Mouse (Mus musculus): ENCODE measurements around the gene Pcare. TPM values are rescaled to one million over a fixed set of nuclear protein-coding genes. Genes with fewer than 3 reads are reported as not detected.

The Pcare gene
- polyA plus RNA-seq, 1 experiment from 2014 or later: not detected

- Histone ChIP-seq H3K9ac (peak overlapping the region; percentile 66), H3K36me3 (ENCODE audit: insufficient read depth) (no peaks in the 10 kb centered on the region), H3K27me3 (ENCODE audit: insufficient read depth, low read length) (peaks cover 6% of the 10 kb centered on the region), H3K27ac (ENCODE audit: low read depth) (no peak overlapping the region), H3K4me2 (peak overlapping the region; percentile 85), H3K4me1 (ENCODE audit: insufficient read depth) (no peaks in the 10 kb centered on the region), H3K9me3 (ENCODE audit: low read depth, low read length) (peaks cover 9% of the 10 kb centered on the region; the same call in 1 of the 2 replicates), H3K4me3 (ENCODE audit: low read depth, low read length) (peak overlapping the region; percentile 57)
- WGBS: 2% methylated on average over 29 of the region's 29 CpGs
- TF ChIP-seq CTCF (IDR thresholded peaks at IDR 0.05; ENCODE audit: low read depth): 0 out of 2 replicates have a peak, but pooled peaks have one; percentile 12
- ATAC-seq (ENCODE audit: insufficient read depth) (peak; percentile 85), DNase-seq (no peak)
Observed at GRCm38 (mm10) chr17:71782242-71782698, 29.6 kb upstream of the Pcare start.

GRCm38 (mm10) chr17:71780945-71781344 is 28.3 kb upstream of the Pcare start:
- WGBS: 69% methylated on average over 4 of the region's 4 CpGs
- DNase-seq (no peak), ATAC-seq (ENCODE audit: insufficient read depth) (no peak)
- H3K4me3 ChIP-seq (ENCODE audit: low read depth, low read length): no peak overlapping the region
- H3K4me1 ChIP-seq (ENCODE audit: insufficient read depth): no peaks in the 10 kb centered on the region
- peaks cover 9% of the 10 kb centered on the region; the same call in 1 of the 2 replicates for H3K9me3 ChIP-seq (ENCODE audit: low read depth, low read length)
- TF ChIP-seq CTCF (IDR thresholded peaks at IDR 0.05; ENCODE audit: low read depth): no peak
- H3K4me2 ChIP-seq: no peak overlapping the region
- peaks cover 6% of the 10 kb centered on the region for H3K27me3 ChIP-seq (ENCODE audit: insufficient read depth, low read length)
- H3K27ac ChIP-seq (ENCODE audit: low read depth): no peak overlapping the region
- H3K36me3 ChIP-seq (ENCODE audit: insufficient read depth): no peaks in the 10 kb centered on the region
- no peak overlapping the region for H3K9ac ChIP-seq

- no peaks in the 10 kb centered on the region for H3K36me3 ChIP-seq (ENCODE audit: insufficient read depth)
- no peak overlapping the region for H3K27ac ChIP-seq (ENCODE audit: low read depth)
- H3K4me3 ChIP-seq (ENCODE audit: low read depth, low read length): no peak overlapping the region
- no peak overlapping the region for H3K9ac ChIP-seq
- peaks cover 6% of the 10 kb centered on the region for H3K27me3 ChIP-seq (ENCODE audit: insufficient read depth, low read length)
- H3K4me2 ChIP-seq: no peak overlapping the region
- H3K9me3 ChIP-seq (ENCODE audit: low read depth, low read length): peaks cover 9% of the 10 kb centered on the region; the same call in 1 of the 2 replicates
- no peaks in the 10 kb centered on the region for H3K4me1 ChIP-seq (ENCODE audit: insufficient read depth)
- no peak for DNase-seq
- TF ChIP-seq CTCF (IDR thresholded peaks at IDR 0.05; ENCODE audit: low read depth): no peak
- no peak for ATAC-seq (ENCODE audit: insufficient read depth)
- 76% methylated on average over 2 of the region's 2 CpGs for WGBS
Observed at GRCm38 (mm10) chr17:71780490-71780889, 27.8 kb upstream of the Pcare start.

- no peak for ATAC-seq (ENCODE audit: insufficient read depth)
- Histone ChIP-seq H3K36me3 (ENCODE audit: insufficient read depth) (no peaks in the 10 kb centered on the region), H3K9ac (no peak overlapping the region), H3K9me3 (ENCODE audit: low read depth, low read length) (peaks cover 9% of the 10 kb centered on the region; the same call in 1 of the 2 replicates), H3K4me1 (ENCODE audit: insufficient read depth) (no peaks in the 10 kb centered on the region), H3K4me3 (ENCODE audit: low read depth, low read length) (no peak overlapping the region), H3K27me3 (ENCODE audit: insufficient read depth, low read length) (peaks cover 6% of the 10 kb centered on the region), H3K4me2 (no peak overlapping the region), H3K27ac (ENCODE audit: low read depth) (no peak overlapping the region)
- peak; percentile 49 for TF ChIP-seq CTCF (IDR thresholded peaks at IDR 0.05; ENCODE audit: low read depth)
- no peak for DNase-seq
- 69% methylated on average over 3 of the region's 3 CpGs for WGBS
Observed at GRCm38 (mm10) chr17:71778696-71779095, 26.0 kb upstream of the Pcare start.

GRCm38 (mm10) chr17:71775279-71775678 is 22.6 kb upstream of the Pcare start:
- Histone ChIP-seq H3K4me1 (ENCODE audit: insufficient read depth) (no peaks in the 10 kb centered on the region), H3K9me3 (ENCODE audit: low read depth, low read length) (peaks cover 9% of the 10 kb centered on the region; the same call in 1 of the 2 replicates), H3K9ac (no peak overlapping the region), H3K4me2 (no peak overlapping the region), H3K27me3 (ENCODE audit: insufficient read depth, low read length) (no peaks in the 10 kb centered on the region), H3K4me3 (ENCODE audit: low read depth, low read length) (no peak overlapping the region), H3K36me3 (ENCODE audit: insufficient read depth) (no peaks in the 10 kb centered on the region), H3K27ac (ENCODE audit: low read depth) (no peak overlapping the region)
- no peak for TF ChIP-seq CTCF (IDR thresholded peaks at IDR 0.05; ENCODE audit: low read depth)
- 70% methylated on average over 4 of the region's 4 CpGs for WGBS
- DNase-seq (no peak), ATAC-seq (ENCODE audit: insufficient read depth) (no peak)

GRCm38 (mm10) chr17:71774173-71774572 is 21.5 kb upstream of the Pcare start:
- Histone ChIP-seq H3K4me3 (ENCODE audit: low read depth, low read length) (no peak overlapping the region), H3K4me2 (no peak overlapping the region), H3K27ac (ENCODE audit: low read depth) (no peak overlapping the region), H3K27me3 (ENCODE audit: insufficient read depth, low read length) (no peaks in the 10 kb centered on the region), H3K9me3 (ENCODE audit: low read depth, low read length) (peaks cover 9% of the 10 kb centered on the region; the same call in 1 of the 2 replicates), H3K9ac (no peak overlapping the region), H3K36me3 (ENCODE audit: insufficient read depth) (no peaks in the 10 kb centered on the region), H3K4me1 (ENCODE audit: insufficient read depth) (no peaks in the 10 kb centered on the region)
- WGBS: 64% methylated on average over 4 of the region's 4 CpGs
- TF ChIP-seq CTCF (IDR thresholded peaks at IDR 0.05; ENCODE audit: low read depth): no peak
- ATAC-seq (ENCODE audit: insufficient read depth): no peak
- DNase-seq: no peak

GRCm38 (mm10) chr17:71770696-71771095 is 18.0 kb upstream of the Pcare start:
- Histone ChIP-seq H3K4me1 (ENCODE audit: insufficient read depth) (no peaks in the 10 kb centered on the region), H3K4me3 (ENCODE audit: low read depth, low read length) (no peak overlapping the region), H3K4me2 (no peak overlapping the region), H3K27me3 (ENCODE audit: insufficient read depth, low read length) (no peaks in the 10 kb centered on the region), H3K9me3 (ENCODE audit: low read depth, low read length) (no peaks in the 10 kb centered on the region), H3K27ac (ENCODE audit: low read depth) (no peak overlapping the region), H3K9ac (no peak overlapping the region), H3K36me3 (ENCODE audit: insufficient read depth) (no peaks in the 10 kb centered on the region)
- no peak for ATAC-seq (ENCODE audit: insufficient read depth)
- no peak for DNase-seq
- TF ChIP-seq CTCF (IDR thresholded peaks at IDR 0.05; ENCODE audit: low read depth): no peak
- 89% methylated on average over 3 of the region's 3 CpGs for WGBS

Data from lung, embryonic 14.5 days (tissue).